Mouse (Mus musculus) liver, adult 2 months (tissue): ENCODE measurements around the gene Fam240a. TPM values are rescaled to one million over a fixed set of nuclear protein-coding genes. Genes with fewer than 3 reads are reported as not detected.
A peak's percentile ranks its signal among the peaks of the same experiment; 100 is the strongest.

ENCODE experiments used
- DNase-seq: peaks from one replicate; pipeline ENCODE4 v3.0.0-alpha.2; 2011; ENCODE audit warnings: low read depth, low spot score; ENCODE audit errors: extremely low read depth
- H3K27ac ChIP-seq: fragments of 200-500 bp; replicated peaks from 2 replicates; pipeline ENCODE4 v1.5.1; 2012; ENCODE audit warnings: low read depth, mild to moderate bottlenecking, control low read depth, inconsistent platforms, low read length; ENCODE audit not compliant: insufficient read depth
- H3K27me3 ChIP-seq: fragments of 200-500 bp; 2 replicates; pipeline ENCODE4 v1.6.1; 2012; ENCODE audit warnings: mild to moderate bottlenecking, moderate library complexity, low read length, inconsistent platforms; ENCODE audit not compliant: control insufficient read depth, insufficient read depth
- H3K36me3 ChIP-seq: fragments of 200-500 bp; 2 replicates; pipeline ENCODE4 v1.6.1; 2012; ENCODE audit warnings: low read length, inconsistent platforms; ENCODE audit not compliant: control insufficient read depth, insufficient read depth
- H3K4me1 ChIP-seq: fragments of 200-500 bp; 2 replicates; pipeline ENCODE4 v1.6.1; 2011; ENCODE audit warnings: low read length; ENCODE audit not compliant: control insufficient read depth, insufficient read depth
- H3K4me3 ChIP-seq: fragments of 200-500 bp; 2 replicates; pipeline ENCODE4 v1.5.1; 2011; ENCODE audit warnings: low read depth, mild to moderate bottlenecking, control low read depth, low read length, moderate library complexity; ENCODE audit not compliant: insufficient read depth
- H3K79me2 ChIP-seq: fragments of 200-500 bp; 2 replicates; pipeline ENCODE4 v1.6.1; 2012; ENCODE audit warnings: inconsistent platforms, mild to moderate bottlenecking, low read length, moderate library complexity; ENCODE audit not compliant: control insufficient read depth, insufficient read depth
- H3K9ac ChIP-seq: fragments of 200-500 bp; 2 replicates; pipeline ENCODE4 v1.6.1; 2012; ENCODE audit warnings: low read depth, mild to moderate bottlenecking, control low read depth, inconsistent platforms, low read length
- CTCF ChIP-seq: fragments of 200-500 bp; IDR thresholded peaks from 2 replicates; pipeline ENCODE4 v1.5.1; 2011; ENCODE audit warnings: low read depth, low read length, control low read depth
- POLR2A ChIP-seq: fragments of 200-500 bp; IDR thresholded peaks from 2 replicates; pipeline ENCODE4 v1.6.1; 2011; ENCODE audit warnings: low read length, control low read depth; ENCODE audit not compliant: insufficient read depth; ENCODE audit errors: extremely low read depth
- WGBS: fragments of 180-500 bp; shearing (Covaris S2); methylation state at CpG from one replicate; pipeline ENCODE4 v1.1.7; 2018; 5-methylcytosine and 5-hydroxymethylcytosine counted together
- polyA plus RNA-seq: library from polyadenylated mRNA; depleted of rRNA; stranded (reverse); fragments of >200 nt; gene quantifications from 2 replicates; pipeline ENCODE4 v1.2.3, GENCODE M21; 2012
- total RNA-seq: library from RNA; depleted of rRNA; stranded (reverse); fragments of >200 nt; gene quantifications from 2 replicates; pipeline ENCODE4 v1.2.3, GENCODE M21; 2014

Fam240a gene
- total and polyA plus RNA-seq, 2 experiments = not detected

DNA sequence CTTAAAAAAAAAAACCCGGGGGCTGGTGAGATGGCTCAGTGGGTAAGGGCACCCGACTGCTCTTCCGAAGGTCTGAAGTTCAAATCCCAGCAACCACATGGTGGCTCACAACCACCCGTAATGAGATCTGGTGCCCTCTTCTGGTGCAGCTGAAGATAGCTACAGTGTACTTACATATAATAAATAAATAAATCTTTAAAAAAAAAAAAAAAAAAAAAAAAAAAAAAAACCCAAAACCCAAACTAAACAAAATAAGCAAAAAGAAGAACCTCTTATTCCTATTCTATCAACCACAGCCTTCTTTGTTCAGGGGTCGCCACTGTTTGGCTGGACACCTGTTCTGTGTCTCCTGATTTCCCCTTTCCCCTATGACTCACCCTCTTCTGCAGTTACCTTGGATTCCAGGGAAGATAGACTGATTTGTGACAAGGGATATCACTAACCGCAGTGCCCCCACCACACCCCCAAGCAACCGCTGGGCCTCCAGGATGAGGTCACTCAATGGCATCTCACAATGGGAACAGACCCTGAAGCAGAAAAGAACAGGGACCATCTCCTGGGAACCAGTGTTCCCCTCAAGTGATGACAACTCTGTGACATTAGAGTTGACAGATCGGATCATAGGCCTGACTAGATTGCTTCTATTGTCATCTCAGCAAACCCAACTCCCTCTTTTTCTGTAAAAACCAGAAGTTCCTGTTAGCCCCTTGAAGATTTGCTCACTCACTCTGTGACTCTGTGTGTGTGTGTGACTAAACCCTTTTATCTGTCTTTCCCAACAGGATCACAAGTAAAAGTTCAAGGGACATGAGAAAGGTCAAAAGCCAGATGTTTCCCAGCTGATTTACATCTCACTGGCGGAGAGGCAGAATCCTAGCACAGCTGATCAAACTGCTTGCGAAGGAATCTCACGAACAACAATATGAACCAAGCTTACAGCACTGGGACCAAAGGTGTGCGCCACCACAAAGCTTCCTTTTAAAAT is 21.1 kb upstream of the Fam240a start:
- Histone ChIP-seq H3K4me3 (no peak overlapping the region), H3K9ac (no peak overlapping the region), H3K27me3 (no peaks in the 10 kb centered on the region), H3K4me1 (no peaks in the 10 kb centered on the region), H3K36me3 (no peaks in the 10 kb centered on the region), H3K79me2 (no peaks in the 10 kb centered on the region), H3K27ac (no peak overlapping the region)
- TF ChIP-seq POLR2A = no peak
- no peak for TF ChIP-seq CTCF
- 81% methylated on average over 12 of the region's 12 CpGs for WGBS
- DNase-seq = no peak

DNA sequence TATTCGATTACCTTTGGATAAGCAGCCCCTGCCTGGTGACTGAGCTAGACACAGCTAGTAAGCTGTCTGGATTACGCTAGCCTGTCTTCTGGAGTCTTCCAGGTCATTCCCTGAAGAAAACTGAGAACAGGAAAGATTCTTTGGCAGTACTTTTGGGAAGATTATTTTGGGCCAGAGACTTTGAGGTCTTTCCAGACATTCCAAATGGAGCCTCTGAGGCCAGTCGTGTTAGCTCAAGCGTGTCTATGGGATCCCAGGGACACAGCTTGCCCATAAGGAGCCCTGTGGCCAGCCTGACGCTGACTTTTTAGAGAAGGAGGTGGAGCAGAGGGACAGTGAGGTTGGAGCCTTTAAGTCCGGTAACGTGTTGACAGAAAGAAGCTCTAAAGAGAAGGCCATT is 19.3 kb upstream of the Fam240a start:
- H3K9ac ChIP-seq = no peak overlapping the region
- no peaks in the 10 kb centered on the region for H3K4me1 ChIP-seq
- no peaks in the 10 kb centered on the region for H3K27me3 ChIP-seq
- H3K79me2 ChIP-seq = no peaks in the 10 kb centered on the region
- 91% methylated on average over 7 of the region's 7 CpGs for WGBS
- H3K4me3 ChIP-seq = no peak overlapping the region
- no peaks in the 10 kb centered on the region for H3K36me3 ChIP-seq
- TF ChIP-seq CTCF (no peak), POLR2A (no peak)
- DNase-seq = no peak
- H3K27ac ChIP-seq = no peak overlapping the region

DNA sequence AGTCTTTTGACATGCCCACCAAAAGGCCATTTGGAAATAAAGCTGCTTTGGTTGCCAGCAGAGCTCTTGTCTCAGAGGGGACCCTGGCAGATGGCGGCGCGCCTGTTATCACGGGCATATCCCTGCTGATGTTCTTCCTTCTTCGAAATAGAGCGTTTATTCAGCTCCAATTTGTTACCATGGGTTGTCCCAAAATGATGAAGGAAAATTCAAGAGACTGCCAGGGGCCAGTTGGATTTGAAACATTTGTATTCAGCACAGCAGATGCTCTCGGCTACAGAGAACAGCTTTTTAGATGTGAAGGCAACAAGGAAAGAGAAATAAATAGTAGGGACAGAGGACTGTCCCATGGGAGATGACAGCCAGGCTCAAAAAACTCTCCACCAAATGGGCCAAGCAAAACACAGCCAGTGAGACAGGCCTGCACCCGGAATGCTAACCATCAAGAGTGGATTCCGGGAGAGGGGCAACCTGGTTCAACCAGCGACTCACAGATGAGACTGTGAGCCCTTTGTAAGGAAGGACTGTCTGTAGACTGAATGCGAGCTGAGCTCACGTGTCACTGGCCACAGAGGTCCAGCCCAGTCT is 17.3 kb upstream of the Fam240a start:
- no peak overlapping the region for H3K4me3 ChIP-seq
- DNase-seq = no peak
- no peak overlapping the region for H3K27ac ChIP-seq
- H3K36me3 ChIP-seq = no peaks in the 10 kb centered on the region
- no peaks in the 10 kb centered on the region for H3K79me2 ChIP-seq
- no peaks in the 10 kb centered on the region for H3K4me1 ChIP-seq
- H3K27me3 ChIP-seq = no peaks in the 10 kb centered on the region
- no peak overlapping the region for H3K9ac ChIP-seq
- TF ChIP-seq POLR2A = no peak
- TF ChIP-seq CTCF = no peak
- WGBS = 91% methylated on average over 12 of the region's 12 CpGs

DNA sequence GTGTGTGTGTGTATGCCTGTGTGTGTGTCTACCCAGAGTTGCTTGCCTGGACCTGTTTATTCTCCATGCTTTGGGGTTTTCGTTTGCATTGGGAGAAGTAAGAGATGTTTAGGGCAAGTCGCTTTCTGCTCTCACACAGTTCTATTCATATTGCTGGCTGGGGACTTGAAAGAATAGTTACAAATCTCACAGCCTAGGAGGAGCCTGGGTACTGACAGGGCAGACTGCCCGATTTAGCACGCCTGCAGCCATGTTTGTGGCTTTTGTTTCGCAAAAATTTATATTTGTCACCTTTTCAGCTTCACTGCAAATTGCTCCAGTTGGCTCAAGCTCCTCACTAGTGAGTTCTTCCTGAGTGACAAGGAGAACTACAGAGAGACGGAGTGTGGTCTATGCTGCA is 14.9 kb upstream of the Fam240a start:
- H3K79me2 ChIP-seq = no peaks in the 10 kb centered on the region
- TF ChIP-seq POLR2A (no peak), CTCF (no peak)

DNA sequence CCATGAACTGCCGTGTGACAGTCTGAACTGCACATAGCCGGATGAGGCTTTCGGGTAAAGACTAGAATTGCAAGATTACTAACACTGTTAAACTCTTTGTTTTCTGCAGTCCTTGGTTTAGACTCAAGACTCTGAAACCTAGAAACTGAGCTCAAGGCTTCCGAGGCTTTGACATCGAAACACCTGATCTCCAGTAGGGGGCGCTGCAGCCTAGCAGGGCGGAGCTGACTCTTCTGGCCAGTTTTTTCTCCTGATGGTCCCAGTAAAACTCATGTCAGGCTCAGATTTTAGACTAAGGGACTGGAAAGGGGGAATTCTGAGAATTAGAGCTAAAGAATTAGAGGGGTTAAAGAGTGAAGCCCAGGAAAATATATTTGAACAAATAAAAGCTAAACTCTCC is 6.1 kb upstream of the Fam240a start:
- Histone ChIP-seq H3K36me3 (no peaks in the 10 kb centered on the region), H3K4me3 (no peak overlapping the region), H3K79me2 (no peaks in the 10 kb centered on the region), H3K4me1 (no peaks in the 10 kb centered on the region), H3K27me3 (no peaks in the 10 kb centered on the region), H3K9ac (no peak overlapping the region), H3K27ac (no peak overlapping the region)
- DNase-seq = peak; percentile 40
- WGBS = 16% methylated on average over 7 of the region's 7 CpGs
- TF ChIP-seq POLR2A = no peak
- peak; percentile 95 for TF ChIP-seq CTCF

More for the DNA sequence above, 14.9 kb upstream of the Fam240a start:
- Histone ChIP-seq H3K27ac (no peak overlapping the region), H3K9ac (no peak overlapping the region), H3K27me3 (no peaks in the 10 kb centered on the region), H3K36me3 (no peaks in the 10 kb centered on the region), H3K4me1 (no peaks in the 10 kb centered on the region), H3K4me3 (no peak overlapping the region)
- WGBS = 82% methylated on average over 6 of the region's 6 CpGs
- DNase-seq = no peak
